Mouse (Mus musculus): ENCODE data around the gene Ehbp1.

Ehbp1 gene

GRCm38 (mm10) chr11:22342242-22343207 lies at the start of gene Ehbp1:
Gene Ehbp1, minus strand, starts transcription at chr11:22342292.
- DNase-seq, result no peak

GRCm38 (mm10) chr11:22387472-22388098 lies 45.5 kb upstream of the Ehbp1 start:
- DNase-seq, result no peak

- DNase-seq, result no peak
These were observed 41.4 kb upstream of the Ehbp1 start for GRCm38 (mm10) chr11:22383532-22383931.

- no peak for DNase-seq
These were observed 32.7 kb upstream of the Ehbp1 start for GRCm38 (mm10) chr11:22374811-22375210.

GRCm38 (mm10) chr11:22373290-22373674 lies 31.2 kb upstream of the Ehbp1 start:
- no peak for DNase-seq

- no peak for DNase-seq
These were observed 30.7 kb upstream of the Ehbp1 start for GRCm38 (mm10) chr11:22372609-22373289.

GRCm38 (mm10) chr11:22369841-22370240 lies 27.7 kb upstream of the Ehbp1 start:
- DNase-seq, result no peak

- no peak for DNase-seq
These were observed 26.5 kb upstream of the Ehbp1 start for GRCm38 (mm10) chr11:22368621-22369020.

GRCm38 (mm10) chr11:22366486-22366885 lies 24.4 kb upstream of the Ehbp1 start:
- DNase-seq, result no peak

- no peak for DNase-seq
These were observed 12.0 kb upstream of the Ehbp1 start for GRCm38 (mm10) chr11:22353962-22354621.

- DNase-seq, result no peak
These were observed 7.9 kb upstream of the Ehbp1 start for GRCm38 (mm10) chr11:22349945-22350344.

GRCm38 (mm10) chr11:22348536-22348910 lies 6.4 kb upstream of the Ehbp1 start:
- peak; percentile 64 for DNase-seq

- peak; percentile 17 for DNase-seq
These were observed 5.8 kb upstream of the Ehbp1 start for GRCm38 (mm10) chr11:22347651-22348535.

GRCm38 (mm10) chr11:22327302-22327910 lies 14.7 kb downstream of the Ehbp1 start:
- peak; percentile 71 for DNase-seq

GRCm38 (mm10) chr11:22317824-22318411 lies 24.2 kb downstream of the Ehbp1 start:
- no peak for DNase-seq

GRCm38 (mm10) chr11:22315801-22316200 lies 26.3 kb downstream of the Ehbp1 start:
- no peak for DNase-seq

- peak; percentile 8 for DNase-seq
These were observed 40.9 kb downstream of the Ehbp1 start for GRCm38 (mm10) chr11:22301164-22301563.

GRCm38 (mm10) chr11:22289164-22289563 lies 52.9 kb downstream of the Ehbp1 start:
- no peak for DNase-seq

GRCm38 (mm10) chr11:22287513-22287900 lies 54.6 kb downstream of the Ehbp1 start:
- DNase-seq, result no peak

- DNase-seq, result peak; percentile 98
These were observed 55.1 kb downstream of the Ehbp1 start for GRCm38 (mm10) chr11:22286885-22287512.

Data from retina, postnatal 1 day (tissue).